Mouse (Mus musculus) kidney, adult 8-10 months (tissue): ENCODE data around the gene Chpf2.

ENCODE experiments used
- DNase-seq, 2 experiments: peaks; one replicate each; pipeline ENCODE4 v3.0.0; 2022

The Chpf2 gene

DNA sequence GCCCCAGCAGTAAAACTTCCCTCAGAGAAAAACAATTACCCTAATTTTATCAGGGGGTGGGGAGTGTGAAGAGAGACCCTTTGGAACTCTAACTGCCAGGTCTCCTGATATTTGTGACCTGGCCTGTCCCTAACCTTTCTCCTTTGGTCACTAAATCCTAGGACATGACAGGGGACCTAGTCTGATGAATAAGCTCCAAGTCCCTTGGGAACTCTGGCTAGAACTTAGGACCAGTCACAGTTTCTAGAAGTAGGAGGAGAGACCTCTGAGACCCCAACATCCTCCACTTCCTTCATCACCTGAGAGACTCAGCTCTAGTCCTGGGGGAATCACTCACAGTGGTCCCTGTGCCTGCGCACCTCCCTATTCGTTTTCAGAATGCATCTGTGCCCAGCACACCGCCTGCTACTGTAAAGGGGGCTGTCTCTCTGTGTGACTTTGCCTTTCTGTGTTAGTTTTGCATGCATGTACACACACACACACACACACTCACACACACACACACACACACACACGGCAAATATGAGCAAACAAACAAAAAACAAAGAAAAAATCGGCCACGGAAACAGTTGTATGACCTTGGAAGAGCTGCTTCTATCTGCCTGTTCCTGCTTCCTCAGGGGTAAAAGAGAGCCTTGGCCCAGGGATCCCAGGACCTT lies 18.9 kb downstream of the Chpf2 start:
- no peak for DNase-seq

DNA sequence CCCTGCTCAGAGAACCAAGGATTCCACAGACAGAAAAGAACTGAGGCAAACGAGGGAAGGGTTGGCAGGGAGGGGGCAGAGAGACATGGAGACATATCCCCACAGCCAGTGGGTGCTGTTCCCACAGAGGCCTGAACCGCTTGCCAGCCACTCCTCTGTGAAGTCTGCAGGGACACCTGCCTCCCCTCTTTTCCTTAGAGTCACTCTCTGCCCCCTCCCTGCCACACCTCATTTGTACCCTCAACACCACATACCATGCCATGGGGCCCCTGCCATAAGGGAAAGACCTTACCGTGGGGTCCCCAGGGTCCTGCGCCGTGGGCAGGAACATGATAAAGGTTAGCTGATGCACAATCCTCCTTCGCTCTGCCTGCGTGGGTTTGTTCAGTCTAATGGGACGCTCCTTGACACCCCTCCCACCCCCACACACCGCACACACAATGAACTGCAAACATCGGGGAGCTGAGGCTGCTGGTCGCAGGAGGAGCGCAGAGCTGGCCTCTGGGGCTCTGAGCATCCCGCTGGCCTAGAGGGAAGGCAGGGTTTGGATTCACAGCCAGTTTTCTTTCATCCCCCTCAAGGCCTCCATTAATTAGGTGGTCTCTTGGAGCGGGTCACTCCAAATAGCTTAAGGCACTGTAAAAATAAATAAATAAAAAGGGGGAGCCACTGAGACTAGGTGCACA lies 19.6 kb downstream of the Chpf2 start:
- DNase-seq: no peak

DNA sequence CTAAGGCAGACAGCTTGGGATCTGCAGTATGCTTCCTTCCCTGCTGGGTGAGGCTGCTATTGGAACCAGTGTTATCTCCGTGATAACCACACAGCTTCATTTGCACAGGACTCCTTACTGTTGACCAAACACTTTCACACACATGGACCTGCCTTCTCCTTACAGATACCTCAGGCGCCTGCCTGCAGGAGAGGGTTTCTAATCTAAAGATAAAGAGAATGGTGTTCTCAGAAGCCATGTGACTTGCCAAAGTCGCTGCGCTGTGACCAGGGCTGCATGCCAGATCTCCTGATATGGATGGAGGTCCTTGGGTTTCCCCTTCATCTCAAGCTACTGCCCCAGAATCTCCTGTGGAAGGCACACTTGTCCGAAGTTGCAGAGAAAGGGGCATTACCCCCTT lies 22.8 kb downstream of the Chpf2 start:
- no peak for DNase-seq

DNA sequence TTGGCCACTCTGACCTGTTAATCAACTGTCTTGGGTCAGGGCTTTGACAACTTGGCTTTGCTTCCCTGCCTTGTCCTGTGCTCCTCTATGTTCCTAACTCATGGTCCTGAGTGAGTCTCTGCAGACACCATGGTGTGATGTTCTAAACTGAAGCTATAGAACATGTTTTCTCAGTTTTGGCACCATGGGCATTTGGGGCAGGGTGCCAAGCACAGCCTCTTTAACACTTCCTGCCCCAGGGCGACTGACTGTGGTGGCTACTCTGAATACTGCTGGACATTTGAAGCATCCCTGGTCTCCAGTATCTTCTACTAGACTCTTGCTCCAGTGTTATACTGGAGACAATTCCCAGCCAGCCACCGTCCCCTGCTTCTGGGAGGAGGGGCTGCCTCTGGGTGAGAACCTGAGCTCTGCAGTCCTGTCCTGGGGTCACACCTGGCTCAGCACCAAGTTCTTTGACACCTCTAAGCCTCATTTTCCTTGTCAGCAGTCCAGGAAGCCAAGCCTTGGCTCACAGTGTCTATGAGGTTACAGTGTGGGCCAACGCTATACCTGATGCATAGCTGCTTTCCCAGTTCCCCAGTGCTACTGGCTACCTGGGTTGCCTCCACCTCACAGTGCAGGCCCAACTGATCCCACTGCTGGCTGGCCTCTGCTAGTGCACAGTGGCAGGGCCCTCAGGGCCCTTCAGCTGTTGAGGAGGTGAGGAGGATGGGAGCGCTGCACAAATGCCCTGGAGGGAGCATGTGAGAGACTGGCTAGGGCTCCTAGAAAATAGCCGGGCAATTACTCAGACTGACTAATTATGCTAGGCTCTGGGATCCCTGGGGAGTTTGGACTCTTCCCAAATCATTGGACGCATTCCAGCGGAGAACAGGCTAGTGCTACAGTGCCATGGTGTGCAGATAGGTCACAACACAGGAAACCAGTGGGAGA lies 25.1 kb downstream of the Chpf2 start:
- DNase-seq: peak; percentile 72 to 79

DNA sequence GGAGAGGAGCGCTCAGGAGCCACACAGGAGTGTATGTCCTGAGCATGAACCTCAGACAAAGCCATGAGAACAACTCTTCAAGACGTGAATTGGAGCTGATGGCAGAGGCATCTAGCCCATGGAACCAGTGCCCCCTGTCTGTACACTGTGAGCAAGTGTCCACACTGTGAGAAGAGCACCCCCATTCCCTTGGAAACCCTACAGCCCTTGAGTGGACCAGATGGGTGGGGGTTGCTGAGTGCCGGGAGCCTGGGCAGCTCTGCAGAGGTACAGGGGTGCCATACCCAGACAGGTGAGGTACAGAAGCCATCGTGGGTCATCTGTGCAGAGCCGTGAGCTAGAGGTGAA lies 25.7 kb downstream of the Chpf2 start:
- DNase-seq: no peak

DNA sequence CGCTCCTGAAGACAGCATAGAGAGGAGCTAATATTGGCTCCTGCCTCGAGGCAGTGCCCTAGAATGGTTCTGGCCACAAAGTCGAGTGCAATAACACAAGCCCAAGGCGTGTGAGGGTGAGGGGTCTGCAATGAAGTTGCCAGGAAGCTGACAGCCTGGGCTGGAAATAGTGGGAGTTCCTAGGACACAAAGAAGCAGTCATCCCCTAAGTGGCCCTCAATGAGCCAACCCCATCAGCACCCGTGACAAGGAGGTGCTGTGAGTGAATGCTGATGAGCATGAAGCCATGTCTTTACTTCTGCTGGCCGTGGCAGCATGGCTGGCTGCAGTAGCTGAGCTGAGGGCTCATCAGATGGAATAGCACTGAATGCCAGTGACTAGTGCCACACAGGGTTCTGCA lies 28.6 kb downstream of the Chpf2 start:
- DNase-seq: no peak

DNA sequence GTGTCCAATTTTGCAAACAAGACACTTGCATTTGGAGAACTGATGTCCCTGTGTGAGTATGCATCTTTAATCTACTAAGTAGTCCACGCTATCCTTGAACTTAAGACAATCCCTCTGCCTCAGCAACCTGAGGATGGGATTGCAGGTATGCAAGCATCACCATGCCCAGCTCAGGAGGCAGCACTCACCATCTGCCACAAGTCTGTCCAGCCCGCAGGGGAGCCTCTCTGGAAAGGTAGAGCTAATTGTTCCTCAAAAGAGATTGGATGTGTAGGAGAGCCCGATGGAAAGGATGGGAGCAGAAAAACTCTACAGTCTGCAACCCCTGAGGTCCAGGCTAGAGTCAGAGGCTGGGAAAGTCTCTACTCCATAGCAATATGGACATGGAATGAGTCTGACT lies 32.4 kb downstream of the Chpf2 start:
- no peak for DNase-seq

DNA sequence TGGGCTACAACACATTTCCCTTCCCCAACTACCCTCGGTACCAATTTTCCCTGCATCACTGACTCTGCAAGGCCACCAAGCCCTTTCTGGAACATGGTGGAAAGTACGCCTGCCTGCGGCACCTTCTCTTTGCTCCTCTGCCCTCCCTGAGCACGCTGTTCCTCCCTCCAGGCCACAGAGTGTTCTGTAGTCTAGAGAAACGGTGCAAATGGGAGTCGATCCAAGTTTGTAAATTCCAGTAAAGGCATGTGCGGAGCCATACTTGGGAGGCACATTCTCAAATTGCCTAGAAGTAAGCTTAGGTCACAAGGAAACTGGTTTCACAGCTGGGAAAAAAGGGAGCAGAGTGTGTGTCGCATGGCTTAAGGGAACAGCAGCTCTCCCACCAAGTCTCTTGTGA lies 33.6 kb downstream of the Chpf2 start:
- peak; percentile 21 to 72 for DNase-seq

DNA sequence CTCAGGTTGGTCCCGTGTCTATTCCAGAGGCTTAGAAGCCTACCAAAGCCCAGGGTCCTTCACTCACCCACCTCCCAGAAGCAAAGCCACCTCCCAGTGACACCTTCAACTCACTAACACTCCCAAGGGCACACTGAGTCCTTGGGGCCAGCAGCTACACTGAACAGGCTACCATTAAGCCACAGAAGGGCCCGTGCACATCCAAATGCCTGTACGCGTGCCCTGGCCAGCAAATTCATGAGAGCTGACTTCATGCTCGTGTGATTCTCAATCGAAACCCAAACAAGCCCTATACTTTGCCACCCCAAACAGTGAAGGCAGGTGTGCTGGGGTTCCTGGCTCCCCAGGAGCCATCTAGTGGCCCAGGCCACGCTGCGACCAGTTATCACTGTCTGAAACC lies 34.1 kb downstream of the Chpf2 start:
- DNase-seq: no peak

DNA sequence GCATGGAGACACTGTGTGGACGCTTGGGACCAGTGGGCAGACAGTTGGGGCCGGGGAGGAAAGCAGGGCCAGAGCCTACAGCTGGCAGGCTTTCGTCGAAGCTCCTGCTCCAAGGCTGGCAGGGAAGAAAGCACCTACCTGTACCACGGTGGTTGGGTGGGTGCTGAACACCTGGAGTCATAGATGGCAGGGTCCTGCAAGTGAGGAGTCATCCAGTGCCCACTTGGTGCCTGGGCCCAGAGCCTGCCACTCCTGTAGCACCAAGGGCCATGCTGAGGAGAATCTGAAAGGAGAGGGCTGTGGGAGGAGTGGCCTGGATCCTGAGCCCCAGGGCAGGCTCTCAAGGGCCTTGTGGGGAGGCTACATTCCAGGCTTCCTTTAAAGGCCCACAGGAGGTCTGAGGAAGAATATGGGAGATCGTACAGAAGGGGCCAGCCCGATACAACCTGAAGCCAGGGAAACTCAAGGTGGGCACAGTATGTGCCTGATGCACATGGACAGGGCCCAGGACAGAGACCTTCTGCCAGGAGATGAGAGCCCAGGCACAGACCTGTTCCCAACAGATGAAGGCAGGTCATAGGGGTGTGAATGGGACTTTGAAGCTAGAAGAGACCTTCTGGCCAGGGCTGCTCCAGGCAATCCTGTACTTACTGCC lies 36.0 kb downstream of the Chpf2 start:
- DNase-seq: no peak

DNA sequence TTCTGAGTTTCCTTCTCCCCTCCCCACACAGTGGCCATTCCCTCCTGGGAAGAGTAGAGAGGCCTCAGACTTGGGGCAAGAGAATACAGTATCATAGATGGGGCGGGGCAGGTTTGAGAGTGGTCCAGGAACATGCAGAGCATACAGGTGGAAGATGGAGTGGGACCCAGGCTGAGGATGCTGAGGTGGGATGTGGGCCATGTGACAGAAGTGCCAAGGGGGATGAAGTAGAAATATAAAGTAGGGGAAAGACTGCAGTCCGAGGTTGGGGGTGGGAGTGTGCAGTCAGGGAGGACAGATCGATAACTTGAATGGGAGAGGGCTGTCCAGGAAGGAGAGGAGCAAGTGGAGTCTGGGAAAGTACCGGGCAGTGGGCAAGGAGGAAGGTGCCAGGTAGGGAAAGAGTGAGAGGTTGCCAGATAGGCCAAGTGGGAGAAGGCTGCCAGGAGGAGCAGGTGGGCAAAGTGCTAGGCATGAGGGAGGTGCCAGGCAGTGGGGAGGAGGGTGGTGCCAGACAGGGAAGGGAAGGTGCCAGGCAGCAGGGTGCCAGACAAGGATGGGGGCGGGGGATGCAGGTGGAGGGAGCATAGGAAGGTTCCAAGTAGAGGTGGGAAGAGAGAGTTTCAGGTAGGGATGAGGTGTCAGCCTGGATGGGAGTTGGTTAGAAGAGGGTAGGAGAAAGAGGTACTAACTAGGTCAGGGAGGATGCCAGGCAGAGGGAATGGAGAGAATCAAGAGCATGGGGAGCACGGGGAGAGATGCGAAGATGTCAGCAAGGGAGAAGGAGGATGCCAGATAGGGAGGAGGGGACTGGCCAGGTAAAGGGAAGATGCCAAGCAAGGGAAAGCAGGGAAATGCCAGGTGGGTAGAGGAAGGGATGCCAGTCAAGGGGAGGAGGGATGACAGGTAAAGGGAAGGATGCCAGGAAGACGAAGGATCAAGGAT lies 36.8 kb downstream of the Chpf2 start:
- DNase-seq: no peak

DNA sequence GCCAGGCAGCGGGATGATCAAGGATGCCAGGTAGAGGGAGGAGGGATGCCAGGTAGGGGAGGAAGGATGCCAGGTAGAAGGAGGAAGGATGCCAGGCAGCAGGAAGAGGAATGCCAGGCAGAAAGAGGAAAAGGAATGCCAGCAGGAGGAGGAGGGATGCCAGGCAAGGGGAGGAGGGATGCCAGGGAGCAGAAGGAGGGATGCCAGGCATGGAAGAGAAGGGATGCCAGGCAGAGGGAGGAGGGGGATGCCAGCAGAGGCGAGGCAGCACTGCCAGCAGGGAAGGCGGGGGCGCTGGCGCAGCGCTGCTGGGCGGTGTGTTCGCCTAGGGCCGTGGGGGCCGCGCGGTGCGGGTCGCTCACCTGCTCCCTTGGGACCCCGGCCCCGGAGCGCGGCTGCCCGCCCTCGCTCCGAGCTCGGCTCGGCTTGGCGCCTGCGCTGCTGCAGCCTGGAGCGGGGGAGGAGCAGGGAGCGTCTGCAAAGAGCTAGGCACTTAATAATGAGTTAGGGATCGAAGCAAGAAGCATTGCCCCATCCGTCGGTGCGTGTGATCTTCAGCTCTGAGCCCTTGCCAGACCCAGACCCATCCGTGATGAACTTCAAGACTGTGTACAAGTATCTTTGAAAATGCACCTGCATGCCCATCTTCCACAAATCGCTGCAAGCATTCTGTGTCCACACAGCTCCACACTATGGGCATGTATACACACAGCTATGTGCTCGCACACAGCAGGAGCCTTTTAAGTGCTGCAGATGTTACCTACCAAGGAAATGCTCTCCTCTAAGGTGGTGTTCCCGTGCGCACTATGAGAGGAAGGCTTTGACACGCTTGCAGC lies 37.7 kb downstream of the Chpf2 start, which contains the start of gene Smarcd3:
TSS of gene Smarcd3 (minus strand) at position 426 of the 836 bp plus-strand sequence.
- DNase-seq: no peak

DNA sequence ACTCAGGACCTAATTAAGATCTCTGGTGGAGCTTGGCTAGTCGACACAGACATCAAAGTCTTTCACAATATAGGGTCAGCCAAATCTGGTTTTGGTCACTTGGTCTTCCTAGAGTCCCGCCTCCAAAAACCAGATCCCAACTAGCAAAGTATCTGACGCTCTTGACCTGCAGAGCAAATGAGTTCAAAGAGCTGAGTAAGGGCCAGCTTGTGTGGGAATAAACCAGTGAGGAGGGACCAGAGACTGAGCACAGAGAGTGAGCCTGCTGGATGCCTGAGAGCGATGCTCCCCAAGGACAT lies 38.2 kb downstream of the Chpf2 start:
- no peak for DNase-seq

DNA sequence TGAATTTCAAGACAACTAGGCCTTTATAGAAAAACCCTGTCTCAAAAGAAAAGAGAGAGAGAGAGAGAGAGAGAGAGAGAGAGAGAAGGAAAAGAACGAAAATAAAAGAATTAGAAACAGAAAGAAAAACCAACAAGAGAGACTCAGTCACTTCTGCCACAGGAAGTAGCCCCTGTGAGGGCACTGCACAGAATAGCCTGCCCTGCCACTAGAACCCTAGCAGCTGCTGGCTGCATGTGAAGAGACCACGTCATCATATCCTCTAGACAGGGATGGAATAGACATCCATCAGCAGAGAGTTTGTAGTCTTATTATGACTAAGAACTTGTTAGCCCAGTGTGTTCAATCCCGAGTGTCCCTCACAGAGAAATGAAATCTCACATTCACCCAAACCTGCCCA lies 43.2 kb downstream of the Chpf2 start:
- DNase-seq: no peak

DNA sequence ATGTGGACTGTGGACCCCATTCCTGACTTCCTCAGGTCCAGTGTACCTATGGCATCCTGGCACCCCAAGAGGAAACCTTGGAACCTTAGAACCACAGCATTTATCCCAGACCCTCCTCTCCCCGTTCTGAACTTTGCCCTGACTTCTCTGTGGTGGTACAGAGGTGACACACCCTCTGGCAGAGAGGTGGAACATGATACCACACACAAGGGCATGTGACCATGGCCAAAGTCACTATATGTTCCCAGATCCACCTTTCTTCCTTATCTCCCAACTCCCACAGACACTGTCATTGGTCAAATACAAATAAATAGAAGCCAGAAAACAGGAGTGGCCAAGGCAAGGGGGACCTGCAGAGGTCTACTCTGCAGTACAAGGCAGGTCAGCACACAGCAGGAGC lies 48.6 kb downstream of the Chpf2 start:
- no peak for DNase-seq

DNA sequence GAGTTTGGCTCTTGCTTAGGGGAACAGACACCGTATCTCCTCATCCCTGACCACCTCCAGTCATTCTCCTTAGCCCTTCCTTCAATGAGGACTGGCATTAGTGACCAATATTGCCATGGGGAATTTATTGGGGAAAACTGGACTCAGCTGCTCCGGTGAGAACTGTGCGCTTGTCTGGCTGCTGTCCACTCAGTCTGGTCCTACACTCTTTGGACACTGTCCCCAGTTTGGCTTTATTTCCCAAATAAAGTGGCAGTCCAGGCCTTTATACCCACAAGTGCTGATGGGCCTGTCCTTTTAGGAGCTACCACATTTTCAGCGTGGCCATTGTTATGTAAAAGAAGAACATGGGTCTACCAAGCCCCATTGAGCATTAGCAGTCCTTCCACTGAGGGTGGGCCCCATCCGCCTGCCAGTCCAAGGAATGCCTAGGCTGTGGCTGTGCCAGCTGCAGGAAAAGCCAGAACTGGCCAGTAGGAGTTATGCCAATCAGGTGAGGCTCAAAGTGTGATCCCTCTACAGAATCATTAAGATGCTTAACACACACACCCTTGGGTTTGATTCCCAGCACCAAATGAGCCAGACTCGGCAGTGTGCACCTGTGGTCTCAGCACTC lies 49.1 kb downstream of the Chpf2 start:
- DNase-seq: no peak

DNA sequence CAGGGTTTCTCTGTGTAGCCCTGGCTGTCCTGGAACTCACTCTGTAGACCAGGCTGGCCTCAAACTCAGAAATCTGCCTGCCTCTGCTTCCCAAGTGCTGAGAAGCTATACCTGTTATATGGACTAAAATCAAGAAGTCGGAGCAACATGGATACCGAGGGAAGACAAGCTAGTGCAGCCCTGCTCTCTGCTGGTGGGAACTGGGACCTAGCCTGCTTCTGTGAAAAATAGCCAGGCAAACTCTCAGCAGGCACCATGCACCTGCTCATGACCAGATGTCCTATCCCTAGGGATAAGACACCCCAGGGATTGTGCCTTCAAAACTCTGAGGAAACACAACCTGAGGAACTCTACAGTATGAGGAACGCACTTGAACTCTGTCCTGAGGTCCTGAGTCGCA lies 50.4 kb downstream of the Chpf2 start:
- no peak for DNase-seq

DNA sequence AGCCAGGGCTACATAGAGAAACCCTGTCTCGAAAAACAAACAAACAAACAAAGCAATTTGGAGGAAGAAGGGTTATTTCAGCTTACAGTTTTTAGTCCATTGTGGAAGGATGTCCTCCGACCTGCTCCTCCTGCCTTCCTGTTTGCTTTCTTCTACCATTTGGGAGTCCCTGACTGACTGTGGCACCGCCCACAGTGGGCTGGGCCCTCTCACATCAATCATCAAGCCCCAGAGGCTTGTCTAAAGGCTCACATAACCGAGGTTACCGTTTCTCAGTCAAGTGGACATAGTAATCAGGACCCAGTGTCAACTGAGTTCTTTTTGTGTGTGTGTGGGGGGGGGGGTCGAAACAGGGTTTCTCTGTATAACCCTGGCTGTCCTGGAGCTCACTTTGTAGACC lies 51.6 kb downstream of the Chpf2 start:
- no peak for DNase-seq

DNA sequence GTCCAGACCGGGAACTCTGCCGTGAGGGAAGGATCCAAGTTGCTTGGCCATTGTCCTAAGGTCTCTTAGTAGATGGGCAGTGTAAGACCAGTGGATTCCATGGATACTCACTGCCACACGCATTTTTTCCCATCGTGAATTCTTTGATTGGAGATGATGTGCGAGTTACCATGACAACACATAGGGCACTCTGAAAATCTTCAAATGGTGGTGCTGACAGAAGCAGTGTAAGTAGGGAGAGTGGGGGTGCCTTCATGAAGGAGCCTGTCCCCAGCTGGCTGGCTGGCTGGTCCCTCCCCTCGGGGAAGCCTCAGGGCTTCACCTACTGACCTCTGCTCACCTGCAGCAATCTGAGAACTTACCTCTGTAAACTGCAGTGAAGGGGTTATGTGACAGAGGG lies 52.5 kb downstream of the Chpf2 start:
- DNase-seq: no peak
